Mouse (Mus musculus) thymus, postnatal 14 days (tissue): ENCODE results near the gene Umod.

ENCODE experiments used
- DNase-seq: peaks from one replicate; pipeline ENCODE4 v3.0.0; 2021

Umod gene

GRCm38 (mm10) chr7:119479256-119479655 is at the start of gene Umod:
Gene Umod (minus strand): TSS chr7:119479282.
- no peak for DNase-seq

- no peak for DNase-seq
Measured at GRCm38 (mm10) chr7:119528617-119529016, 49.5 kb upstream of the Umod start.

GRCm38 (mm10) chr7:119527548-119527947 is 48.5 kb upstream of the Umod start:
- DNase-seq, result no peak

- DNase-seq, result no peak
Measured at GRCm38 (mm10) chr7:119527135-119527534, 48.1 kb upstream of the Umod start.

DNA sequence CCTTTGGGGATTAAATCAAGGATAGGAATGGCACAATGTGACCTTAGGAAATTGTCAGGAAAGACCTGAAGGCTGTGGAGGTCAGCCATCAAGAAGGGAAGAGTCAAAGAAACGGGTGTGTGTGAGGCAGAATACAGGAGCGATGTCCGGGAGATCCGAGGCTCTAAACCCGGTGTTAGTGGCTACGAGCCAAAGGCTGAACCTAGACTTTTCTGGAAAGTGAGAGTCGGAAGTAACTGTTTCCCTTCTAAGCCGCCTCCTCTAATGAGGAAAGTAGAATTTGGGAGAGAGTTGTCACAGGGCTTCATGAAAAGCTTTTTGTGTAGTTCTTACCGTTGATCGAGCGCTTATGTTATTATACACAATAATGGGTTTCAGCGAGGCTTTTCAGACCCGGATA is 47.4 kb upstream of the Umod start:
- no peak for DNase-seq

DNA sequence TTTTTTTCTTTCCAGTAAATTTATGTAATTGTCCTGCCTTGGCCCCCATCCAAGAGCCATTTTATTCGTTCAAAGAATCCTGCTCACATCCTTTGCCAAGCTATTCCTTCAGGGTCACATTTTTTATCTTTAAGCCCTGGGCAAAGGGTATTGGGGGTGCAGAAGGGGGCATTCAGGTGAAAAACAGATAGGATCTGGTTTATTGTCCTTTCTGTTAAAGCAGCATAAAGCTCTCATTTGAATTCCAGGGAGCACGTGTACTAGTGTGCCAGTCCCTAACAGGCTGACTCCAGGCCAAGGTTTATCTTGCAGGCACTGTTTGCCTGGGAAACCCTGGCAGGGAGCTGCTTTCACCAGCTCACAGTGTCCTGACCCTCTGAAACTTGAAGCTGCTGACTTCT is 46.8 kb upstream of the Umod start:
- DNase-seq, result no peak

- DNase-seq, result no peak
Measured at GRCm38 (mm10) chr7:119523389-119523788, 44.3 kb upstream of the Umod start, which contains the start of gene Pdilt. Gene Pdilt (minus strand): TSS chr7:119523489.

DNA sequence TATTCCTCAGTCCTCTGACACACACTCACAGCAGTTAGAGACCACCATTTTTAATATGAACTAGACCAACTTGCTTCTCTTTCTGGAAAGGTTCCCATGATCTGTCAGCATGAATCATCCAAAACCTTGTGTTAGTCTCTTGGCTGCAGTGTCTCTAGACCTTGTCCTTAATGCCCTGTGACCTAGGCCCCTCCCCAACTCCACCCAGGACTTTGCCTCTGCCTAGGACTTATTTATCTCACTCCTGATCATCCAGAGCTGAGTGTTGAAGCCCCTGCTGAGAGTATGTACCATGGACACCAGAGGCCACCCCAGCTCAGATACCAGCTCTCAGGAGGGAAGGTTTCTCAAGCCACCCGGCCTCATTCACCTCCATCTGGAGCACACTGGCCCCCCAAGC is 43.3 kb upstream of the Umod start:
- no peak for DNase-seq

GRCm38 (mm10) chr7:119521816-119522215 is 42.7 kb upstream of the Umod start:
- DNase-seq, result no peak

- peak; percentile 36 for DNase-seq
Measured at GRCm38 (mm10) chr7:119519654-119520053, 40.6 kb upstream of the Umod start.

- no peak for DNase-seq
Measured at GRCm38 (mm10) chr7:119519163-119519562, 40.1 kb upstream of the Umod start, which contains the start of gene Acsm5. Gene Acsm5 (plus strand): TSS chr7:119519463.

DNA sequence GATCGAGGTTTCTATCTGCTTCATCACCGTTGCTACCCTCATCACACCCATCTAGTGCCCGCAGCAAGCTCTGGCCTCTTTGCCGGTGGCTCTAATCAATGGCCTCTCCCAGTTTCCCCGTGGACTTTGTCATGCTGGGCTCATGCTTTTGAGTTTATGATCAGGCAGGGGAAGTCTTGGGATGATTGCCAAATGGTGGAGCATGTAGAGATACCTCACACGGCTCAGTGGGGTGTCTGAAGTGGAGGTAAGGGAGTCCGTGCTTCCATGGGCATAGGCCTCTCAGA is 37.1 kb upstream of the Umod start:
- no peak for DNase-seq

GRCm38 (mm10) chr7:119515492-119516271 is 36.6 kb upstream of the Umod start:
- peak; percentile 6 for DNase-seq

- DNase-seq, result no peak
Measured at GRCm38 (mm10) chr7:119513056-119513455, 34.0 kb upstream of the Umod start.

DNA sequence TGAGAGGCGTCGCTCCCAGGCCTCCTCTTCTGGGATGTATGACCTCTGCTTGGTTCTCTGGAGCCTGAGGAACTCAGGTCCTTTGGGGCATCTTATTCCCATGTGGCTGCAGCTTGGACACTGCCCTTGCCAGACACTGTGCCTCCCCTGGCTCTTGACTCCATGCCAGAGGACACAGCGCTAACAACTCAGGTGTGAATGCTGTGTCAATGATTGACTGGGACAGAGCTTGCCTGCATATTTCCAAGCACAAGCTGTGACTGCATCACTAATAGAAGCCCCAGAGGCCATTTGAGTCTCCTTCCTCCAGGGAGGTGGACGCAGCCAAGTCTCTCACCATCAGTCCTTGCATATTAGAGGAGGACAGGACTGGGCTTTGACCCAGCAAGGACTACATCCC is 32.1 kb upstream of the Umod start:
- DNase-seq, result no peak

GRCm38 (mm10) chr7:119490041-119490780 is 11.1 kb upstream of the Umod start:
- no peak for DNase-seq

- DNase-seq, result no peak
Measured at GRCm38 (mm10) chr7:119486683-119487082, 7.6 kb upstream of the Umod start.

DNA sequence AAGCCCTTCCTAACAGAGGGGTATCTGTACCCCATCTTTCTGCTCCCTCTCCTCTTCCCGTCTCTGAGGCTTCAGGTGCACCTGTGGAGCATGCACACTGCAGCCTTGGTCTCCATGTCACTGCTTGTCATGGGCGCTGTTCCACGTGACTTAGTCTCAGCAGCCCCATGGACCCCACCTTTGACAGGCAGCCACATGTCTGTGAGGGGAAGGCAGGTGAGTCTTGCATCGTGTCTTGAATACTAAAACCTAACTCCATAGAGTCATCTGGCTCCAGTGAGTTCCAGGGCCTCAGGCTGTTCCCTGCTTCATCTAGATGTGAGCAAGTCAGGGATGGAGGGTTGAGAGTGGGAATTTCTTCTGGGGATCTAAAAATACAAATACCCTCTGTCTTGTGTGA is 5.1 kb upstream of the Umod start:
- no peak for DNase-seq

GRCm38 (mm10) chr7:119476500-119477389 is 2.3 kb downstream of the Umod start:
- DNase-seq, result no peak

GRCm38 (mm10) chr7:119459185-119459584 is 19.9 kb downstream of the Umod start, which contains the start of gene Gp2:
Gene Gp2 (minus strand): TSS chr7:119459285.
- DNase-seq, result no peak

- no peak for DNase-seq
Measured at GRCm38 (mm10) chr7:119454192-119454591, 24.9 kb downstream of the Umod start.

DNA sequence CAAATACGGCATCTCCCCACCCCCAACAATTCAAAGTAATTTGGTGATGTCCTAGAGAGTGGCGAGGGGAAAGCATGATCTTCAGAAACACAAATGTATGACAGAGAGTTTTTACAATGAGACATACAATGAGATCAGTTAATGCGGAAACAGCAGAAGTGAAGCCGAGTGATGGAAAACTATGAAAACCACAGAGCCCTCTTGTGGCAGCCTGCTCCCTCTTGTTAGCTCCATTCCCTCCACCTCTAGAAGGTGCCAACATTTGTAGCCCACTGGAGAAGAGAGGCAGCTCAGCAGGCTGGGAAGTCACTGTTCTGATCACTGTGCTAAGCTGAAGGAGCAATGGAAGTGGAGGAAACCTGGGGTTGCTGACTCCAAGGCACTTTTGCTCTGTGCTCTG is 35.2 kb downstream of the Umod start:
- DNase-seq, result no peak

GRCm38 (mm10) chr7:119441938-119442337 is 37.1 kb downstream of the Umod start:
- DNase-seq, result no peak
